Mouse (Mus musculus) forelimb bud, embryonic 11.5 days (tissue): ENCODE data around the gene Dna2.
A peak's percentile ranks its signal among the peaks of the same experiment; 100 is the strongest.

ENCODE experiments used
- DNase-seq: peaks from one replicate; pipeline ENCODE4 v3.0.0-alpha.2; 2012; ENCODE audit warnings: low read depth, low spot score

Gene Dna2

DNA sequence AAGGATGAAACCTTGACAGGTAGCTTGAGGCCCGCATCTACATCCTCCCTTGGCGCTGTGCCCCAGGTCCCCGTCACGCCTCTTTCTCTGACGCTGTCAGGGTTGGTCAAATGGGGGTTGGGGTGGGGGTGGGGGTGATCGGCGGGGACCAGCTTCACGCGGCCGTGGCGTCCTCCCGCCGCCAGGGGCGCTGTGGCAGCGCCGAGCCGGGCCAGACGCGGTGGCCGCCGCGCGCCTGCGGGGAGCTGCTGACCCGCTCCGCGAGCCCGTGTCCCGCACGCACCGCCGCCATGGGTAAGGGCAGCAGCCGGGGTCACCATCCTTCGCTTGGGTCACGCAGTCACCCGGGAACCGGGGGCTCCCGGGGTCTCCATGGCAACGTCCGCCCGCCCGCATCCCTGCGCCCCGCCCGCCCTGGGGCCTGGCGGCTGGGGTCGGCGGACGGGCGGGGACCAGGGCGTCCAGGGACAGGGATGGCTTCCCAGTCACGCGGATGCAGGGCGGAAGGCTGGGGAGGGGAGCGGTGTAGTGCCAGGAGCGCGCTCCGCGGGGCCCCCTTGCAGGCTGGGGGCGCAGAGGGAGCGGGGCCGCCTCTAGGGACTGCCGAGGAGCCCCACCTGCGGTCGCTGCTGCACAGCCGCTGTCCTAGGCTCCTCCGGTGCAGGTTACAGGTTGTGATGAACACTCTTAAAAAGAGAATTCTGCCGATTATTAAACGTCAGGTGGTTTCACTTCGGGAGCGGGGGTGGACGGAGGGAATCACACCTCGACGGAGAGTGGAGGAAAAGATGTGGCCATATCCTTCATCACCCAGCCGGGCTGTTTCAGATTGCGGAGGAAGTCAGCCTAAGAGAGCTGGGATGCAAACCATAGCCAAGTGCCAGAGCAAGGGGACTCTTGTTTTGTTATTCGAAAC, 33.5 kb downstream of the Dna2 start, which contains the start of gene Rufy2:
Gene Rufy2, plus strand, starts transcription at position 185 of the 916 bp plus-strand sequence.
- peak; percentile 82 for DNase-seq

DNA sequence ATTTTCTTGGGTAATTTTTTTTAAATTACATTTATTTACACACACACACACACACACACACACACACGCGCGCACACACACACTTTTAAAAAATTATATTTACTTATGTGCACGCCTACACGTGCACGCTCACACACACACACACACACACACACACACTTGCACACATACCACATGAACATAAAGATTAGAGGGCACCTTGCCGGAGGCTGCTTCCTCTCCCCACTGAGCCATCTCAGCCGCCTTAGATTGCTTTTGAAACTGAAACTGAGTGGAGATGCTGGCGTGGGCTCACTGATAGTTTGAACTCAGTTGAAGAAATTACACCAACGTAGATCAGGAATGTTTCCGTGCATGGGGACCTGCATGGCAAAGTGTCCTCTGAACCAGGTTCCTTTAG, 37.2 kb downstream of the Dna2 start:
- DNase-seq: no peak

DNA sequence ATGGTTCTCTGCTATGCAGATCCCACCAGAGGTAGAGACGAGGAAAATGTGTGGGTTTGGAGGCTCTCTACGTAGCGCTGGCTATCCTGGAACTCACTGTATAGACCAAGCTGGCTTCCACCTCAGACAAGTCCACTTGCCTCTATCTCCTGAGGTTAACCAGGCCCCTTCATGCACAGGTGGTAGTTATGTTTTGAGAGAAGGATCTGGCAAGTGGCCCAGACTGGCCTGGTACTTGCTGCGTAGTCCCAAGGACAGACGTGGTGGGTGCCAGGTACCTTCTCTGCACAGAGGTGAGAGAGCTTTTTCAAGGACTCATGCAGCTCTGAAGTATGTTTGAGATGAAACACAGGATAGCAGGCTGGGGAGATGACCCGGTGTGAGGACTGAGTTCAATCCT, 37.7 kb downstream of the Dna2 start:
- no peak for DNase-seq

DNA sequence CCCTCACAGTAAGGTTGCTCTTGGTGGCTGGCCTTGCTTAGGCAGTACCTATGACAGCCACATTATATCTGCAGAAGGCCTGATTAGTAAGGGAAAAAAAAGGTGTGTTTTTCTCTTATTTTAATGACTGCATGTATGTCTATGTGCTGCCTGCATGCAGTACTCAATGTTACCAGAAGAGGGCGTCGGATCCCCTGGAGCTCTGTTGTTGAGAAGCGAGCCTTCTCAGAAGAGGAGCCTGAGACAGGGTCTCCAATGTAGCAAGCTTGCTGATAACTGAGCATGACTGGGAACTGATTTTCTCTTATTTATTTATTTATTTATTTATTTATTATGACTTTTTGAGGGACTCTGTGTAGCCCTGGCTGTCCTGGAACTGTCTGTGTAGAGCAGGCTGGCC, 40.5 kb downstream of the Dna2 start:
- DNase-seq: peak; percentile 46

DNA sequence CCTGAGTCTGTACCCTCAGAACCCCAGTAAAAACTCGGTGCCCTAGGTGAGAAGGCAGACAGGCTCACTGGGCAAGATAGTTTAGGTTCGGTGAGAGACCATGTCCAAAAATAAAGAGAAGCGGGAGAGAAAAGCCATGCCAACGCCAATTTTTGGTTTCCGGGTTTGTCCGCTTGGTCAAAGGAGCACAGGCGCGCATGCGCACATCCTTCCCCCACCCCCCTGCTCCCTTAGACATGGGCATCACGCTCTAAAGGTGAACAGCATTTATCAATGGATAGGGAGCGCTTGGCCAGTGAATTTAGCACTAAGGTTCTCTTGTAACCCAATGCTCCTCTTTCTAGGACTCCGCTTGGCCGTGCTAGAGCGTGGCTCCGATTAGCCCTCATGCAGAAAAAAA, 43.8 kb downstream of the Dna2 start:
- DNase-seq: no peak

DNA sequence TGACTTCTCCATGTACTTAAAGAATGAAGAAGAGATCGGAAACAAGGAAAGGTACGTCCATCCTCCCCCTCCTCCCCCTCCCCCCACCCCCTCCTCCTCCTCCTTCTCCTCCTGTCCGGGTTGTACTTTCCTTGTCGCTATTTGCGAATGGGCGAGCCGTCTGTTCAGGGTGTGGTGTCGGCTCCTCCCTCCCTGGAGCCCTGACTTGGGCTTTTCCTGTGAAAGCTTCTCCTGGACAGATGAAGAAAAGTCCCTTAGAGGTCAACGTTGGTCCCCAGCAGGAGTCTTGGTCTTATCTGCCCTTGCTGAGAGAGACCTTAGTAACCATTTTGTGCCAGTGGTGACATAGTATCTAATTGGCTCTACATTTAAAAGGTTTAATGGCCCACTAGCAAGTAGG, 47.2 kb downstream of the Dna2 start:
- no peak for DNase-seq

DNA sequence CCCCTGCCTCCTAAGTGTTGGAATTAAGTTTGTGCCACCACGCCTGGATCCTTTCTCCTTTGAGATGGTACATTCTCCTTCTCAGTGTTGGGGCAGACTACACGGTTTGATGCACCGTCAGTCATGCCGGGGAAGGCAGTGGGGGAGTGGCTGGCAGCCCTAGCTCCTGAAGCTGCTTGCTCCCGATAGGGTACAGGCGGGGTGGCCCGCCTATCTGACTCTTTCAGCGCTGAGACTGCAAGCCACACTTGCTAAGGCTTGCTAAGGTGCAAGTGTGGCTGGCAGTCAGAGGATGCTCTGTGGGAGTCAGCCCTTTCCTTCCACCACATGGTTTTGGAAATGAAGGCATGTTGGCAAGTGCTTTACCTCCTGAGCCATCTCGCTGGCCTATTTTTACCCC, 53.8 kb downstream of the Dna2 start:
- DNase-seq: no peak

DNA sequence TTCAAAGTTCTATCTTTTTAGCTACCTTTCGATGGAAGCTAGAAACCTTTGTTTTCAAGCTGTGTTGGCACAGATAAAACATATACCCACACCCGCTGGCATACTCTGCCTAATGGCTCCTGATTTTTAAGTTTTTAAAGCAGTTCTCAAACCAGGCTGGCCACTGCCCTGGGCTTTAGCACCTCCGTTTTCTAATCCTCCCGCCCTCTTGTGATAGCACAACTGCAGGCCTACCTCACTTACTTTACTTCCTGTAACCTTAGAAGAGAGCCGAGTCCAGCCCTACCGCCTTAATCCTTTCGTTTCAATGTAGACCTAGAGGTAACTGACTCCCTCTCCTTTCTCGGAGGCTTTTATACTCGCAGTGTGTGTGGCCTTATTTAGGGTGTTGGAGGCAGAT, 56.4 kb downstream of the Dna2 start:
- DNase-seq: no peak

DNA sequence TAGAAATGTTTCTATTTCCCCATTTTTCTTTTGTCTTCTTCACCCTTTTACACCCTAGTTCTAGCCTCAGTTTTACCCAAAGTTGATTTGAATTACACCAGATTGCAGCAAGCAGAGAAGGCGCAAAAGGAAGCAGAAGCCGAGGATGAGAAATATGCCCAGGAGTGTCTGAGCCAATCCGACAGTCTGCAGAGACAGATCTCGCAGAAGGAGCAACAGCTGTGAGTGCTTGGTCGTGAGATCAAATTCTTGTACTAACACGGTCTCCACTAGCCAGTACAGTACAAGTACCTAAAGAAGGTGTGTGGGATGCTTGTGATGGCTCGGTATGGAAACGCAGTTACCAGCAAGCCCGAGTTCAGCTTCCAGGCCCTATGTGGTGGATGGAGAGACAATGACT, 57.7 kb downstream of the Dna2 start:
- no peak for DNase-seq

DNA sequence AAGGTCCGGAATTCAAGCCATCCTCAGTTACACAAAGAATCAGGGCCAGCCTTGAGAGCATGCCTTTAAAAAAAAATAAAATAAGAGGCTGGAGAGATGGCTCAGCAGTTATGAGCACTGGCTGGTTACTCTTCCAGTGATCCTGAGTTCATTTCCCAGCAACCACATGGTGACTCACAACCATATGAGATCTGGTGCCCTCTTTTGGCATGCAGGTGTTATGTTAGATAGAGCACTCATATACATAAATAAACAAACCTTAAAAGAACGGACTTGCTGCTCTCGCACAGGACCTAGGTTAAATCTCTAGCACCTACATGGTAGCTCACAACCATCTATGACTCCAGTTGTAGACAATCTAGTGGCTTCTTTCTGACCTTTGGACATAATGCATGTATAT, 61.4 kb downstream of the Dna2 start:
- DNase-seq: no peak

DNA sequence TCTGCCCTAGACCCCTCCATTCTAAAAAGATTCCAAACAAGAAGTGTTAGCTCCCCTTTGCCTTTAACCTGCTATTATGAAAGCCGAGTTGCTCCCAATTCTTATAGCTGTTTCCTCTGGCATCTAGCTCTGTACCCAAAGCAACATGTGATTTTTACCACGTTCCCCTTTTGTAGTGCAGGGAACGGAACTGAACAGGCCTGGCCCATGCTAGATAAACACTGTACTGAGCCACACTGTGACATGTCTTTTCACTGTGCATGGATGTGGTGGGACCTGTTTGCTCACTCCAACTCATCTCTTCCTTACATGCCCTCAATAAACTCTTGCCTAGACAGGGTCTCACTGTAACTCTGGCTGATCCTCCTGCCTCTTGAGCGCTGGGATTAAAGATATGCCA, 63.4 kb downstream of the Dna2 start:
- no peak for DNase-seq

DNA sequence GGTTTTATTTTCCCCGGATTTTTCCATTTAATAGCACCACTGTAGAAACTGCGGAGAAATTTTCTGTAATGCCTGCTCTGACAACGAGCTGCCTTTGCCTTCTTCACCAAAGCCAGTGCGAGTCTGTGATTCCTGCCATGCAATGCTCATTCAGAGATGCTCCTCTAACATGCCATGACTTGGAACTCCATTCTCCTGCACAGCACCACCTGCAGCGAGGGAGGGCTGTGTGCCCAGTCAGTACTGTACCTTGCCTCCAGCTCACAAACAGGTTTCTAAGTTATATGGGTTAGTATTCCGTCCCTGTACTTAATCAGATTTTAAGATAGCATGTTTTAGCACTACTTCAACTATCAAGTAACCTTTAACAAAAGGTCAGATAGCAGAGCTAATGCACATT, 64.7 kb downstream of the Dna2 start:
- DNase-seq: no peak

DNA sequence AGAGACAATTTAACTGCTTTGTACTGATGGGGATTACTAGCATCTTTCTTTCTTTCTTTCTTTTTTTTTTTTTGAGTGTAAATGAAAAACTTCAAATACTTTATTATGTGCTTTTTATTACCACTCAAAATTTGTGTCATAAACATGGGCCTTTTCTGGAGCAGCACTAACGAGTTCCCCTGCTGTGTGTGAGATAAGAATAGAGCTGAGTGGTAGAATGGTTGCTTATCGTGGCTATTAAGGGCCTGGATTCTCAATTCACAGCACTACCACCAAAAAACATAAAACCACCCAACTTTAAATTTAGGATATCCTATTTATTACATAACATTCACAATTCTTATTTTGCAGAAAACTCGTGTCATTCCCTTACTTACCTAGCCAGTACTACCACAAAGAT, 66.7 kb downstream of the Dna2 start:
- DNase-seq: no peak

DNA sequence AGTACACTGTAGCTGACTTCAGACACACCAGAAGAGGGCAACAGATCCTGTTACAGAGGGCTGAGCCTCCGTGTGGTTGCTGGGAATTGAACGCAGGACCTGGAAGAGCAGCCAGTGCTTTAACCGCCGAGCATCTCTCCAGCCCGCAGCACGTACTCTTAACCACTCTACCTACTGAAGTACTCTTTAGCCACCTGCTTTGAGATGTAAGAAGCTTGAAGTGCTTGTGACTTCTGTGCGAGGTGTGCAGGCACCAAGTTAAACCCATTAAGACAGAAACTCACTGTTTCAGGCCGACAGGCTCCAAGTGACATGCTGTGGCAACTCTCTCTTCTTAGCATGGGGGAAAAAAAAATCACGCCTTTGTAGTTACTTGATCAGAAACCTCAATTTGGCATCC, 67.3 kb downstream of the Dna2 start:
- DNase-seq: no peak

DNA sequence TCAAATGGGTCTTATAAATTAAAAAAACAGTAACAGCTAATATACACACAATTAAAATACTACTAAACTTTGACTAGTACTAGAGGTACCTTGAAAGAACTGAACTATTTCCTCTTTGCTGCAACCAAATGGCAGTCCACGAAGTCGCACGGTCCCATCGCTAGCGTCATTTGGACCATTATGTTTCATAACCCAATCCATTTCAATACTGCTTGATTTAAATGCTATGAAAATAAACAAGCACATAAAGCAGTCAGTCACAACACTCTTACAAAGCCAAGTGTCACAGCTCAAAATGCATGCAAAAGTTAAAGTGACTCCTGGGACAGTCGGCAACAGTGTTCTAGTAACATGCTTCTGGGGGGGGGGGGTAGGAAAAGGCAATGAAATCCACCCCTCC, 72.5 kb downstream of the Dna2 start:
- DNase-seq: no peak

DNA sequence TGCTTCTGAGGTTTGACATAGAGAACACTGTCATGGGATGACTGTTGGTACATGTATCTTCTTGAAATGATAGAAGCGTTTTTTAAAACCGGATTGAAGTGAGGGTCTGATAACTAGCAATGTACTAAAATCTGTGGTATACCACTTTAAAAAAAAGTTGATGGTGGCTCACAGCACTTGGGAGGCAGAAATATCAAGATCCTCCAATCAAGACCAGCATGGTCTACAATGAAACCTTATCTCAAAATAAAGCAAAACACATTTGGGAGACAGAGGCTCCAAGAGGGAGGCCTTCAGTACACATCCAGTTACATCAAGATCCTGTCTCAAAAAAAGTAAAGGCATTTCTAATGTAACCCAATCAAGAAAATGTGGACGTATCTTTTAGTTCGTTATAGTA, 74.9 kb downstream of the Dna2 start:
- no peak for DNase-seq

DNA sequence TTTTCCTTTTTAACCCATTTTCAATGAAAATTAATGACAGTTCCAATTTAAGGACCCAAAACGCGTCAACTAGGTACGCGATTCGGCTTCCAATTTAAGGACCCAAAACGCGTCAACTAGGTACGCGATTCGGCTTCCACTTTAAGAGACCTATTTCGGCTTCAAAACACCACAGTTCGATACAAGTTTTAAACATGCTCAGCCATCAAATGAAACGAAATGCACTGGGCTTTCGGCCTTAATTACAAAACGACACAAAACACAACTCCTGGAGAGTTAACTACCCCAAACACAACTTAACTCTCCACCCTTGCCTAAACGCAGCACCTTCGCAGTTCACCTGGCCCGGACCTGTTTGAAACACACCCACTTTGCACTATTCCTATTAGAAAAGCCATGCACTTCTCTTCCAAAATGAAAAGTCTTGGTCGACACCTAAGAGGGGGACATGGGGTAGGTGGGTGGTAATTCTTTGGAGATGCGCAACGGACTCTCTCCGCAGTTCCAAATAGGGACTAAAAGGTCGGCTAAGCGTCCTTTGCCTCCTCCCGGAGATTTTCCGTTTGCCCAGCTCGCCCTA, 75.8 kb downstream of the Dna2 start:
- no peak for DNase-seq

DNA sequence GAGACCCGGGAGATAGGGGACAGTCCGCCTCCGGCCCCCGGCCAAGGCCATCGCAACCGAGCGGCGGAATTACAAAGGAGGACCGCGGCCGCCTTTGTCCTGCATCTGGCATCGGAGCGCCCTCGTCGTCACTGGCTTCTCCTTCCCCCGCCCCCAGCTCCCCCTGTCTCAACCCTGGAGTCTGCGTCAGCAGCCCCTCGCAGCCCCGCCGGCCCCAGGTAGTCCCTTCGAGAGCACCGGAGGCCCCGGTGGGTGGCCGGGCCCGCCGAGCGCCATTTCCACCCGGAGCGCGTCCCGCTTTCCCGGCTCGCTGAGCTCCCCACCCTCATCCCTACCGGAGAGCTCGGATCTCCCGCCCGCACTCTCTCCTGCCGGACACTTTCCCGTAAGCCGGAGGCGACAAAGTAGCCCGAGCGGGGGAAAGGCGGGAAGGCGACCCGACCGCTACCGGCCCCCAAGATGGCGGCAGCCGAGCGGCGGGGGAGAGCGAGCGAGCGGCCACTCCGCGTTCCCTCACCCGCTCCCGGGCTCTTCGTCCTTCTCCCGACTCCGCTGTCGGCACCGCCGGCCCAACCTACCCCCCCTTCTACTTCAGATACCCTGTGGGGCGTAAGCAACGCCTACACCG, 76.4 kb downstream of the Dna2 start:
- DNase-seq: peak; percentile 37
